Mouse (Mus musculus) embryonic facial prominence, embryonic 12.5 days (tissue): ENCODE data around the gene Agbl3. TPM values are rescaled to one million over a fixed set of nuclear protein-coding genes. Genes with fewer than 3 reads are reported as not detected.

Experiments used
- polyA plus RNA-seq: library from polyadenylated mRNA; unstranded; fragments of >200 nt; fragmentation: Nextera tagmentation; extraction: Ambion mirVana; gene quantifications from 2 replicates; pipeline ENCODE4 v1.2.1, GENCODE M21; 2016

Agbl3 gene
- polyA plus RNA-seq, 1 experiment from 2014 or later: 9.4 TPM

Other genes with a start within 250 kb of the Agbl3 start
- 342 and 370 TPM in 2 replicates for gene Cald1, start 181.9 kb upstream of the Agbl3 start, polyA plus RNA-seq
- gene Tmem140, start 82.7 kb downstream of the Agbl3 start, polyA plus RNA-seq: 2.0 and 2.6 TPM in 2 replicates
- gene Cyren, start 97.6 kb downstream of the Agbl3 start, polyA plus RNA-seq: 17.1 and 19.0 TPM in 2 replicates
- gene Wdr91, start 130.4 kb downstream of the Agbl3 start, polyA plus RNA-seq: 11.7 and 12.7 TPM in 2 replicates
- gene Stra8, start 139.7 kb downstream of the Agbl3 start, polyA plus RNA-seq: not detected in 2 replicates
- gene Slc23a4, start 208.0 kb downstream of the Agbl3 start, polyA plus RNA-seq: 0.41 and 0.91 TPM in 2 replicates